Mouse (Mus musculus): ENCODE data around the gene E030018B13Rik.

Gene E030018B13Rik

GRCm38 (mm10) chr7:63938066-63938913 lies 21.6 kb downstream of the E030018B13Rik start:
- DNase-seq (ENCODE audit: low spot score in 2 of 2) = peak; percentile 63 to 82

- DNase-seq (ENCODE audit: low spot score in 2 of 2) = peak; percentile 98 to 99
These were observed 22.3 kb downstream of the E030018B13Rik start, which contains the start of gene Klf13 for GRCm38 (mm10) chr7:63938914-63939396. TSS of gene Klf13 (minus strand) at chr7:63938915.

GRCm38 (mm10) chr7:63939397-63939951 lies 22.8 kb downstream of the E030018B13Rik start:
- peak; percentile 74 to 85 for DNase-seq (ENCODE audit: low spot score in 2 of 2)

- no peak for DNase-seq (ENCODE audit: low spot score in 2 of 2)
These were observed 23.7 kb downstream of the E030018B13Rik start for GRCm38 (mm10) chr7:63940321-63940720.

- DNase-seq (ENCODE audit: low spot score in 2 of 2) = no peak
These were observed 24.4 kb downstream of the E030018B13Rik start for GRCm38 (mm10) chr7:63941050-63941449.

- DNase-seq (ENCODE audit: low spot score in 2 of 2) = no peak
These were observed 24.8 kb downstream of the E030018B13Rik start for GRCm38 (mm10) chr7:63941501-63941900.

GRCm38 (mm10) chr7:63943946-63944345 lies 27.3 kb downstream of the E030018B13Rik start:
- no peak for DNase-seq (ENCODE audit: low spot score in 2 of 2)

- DNase-seq (ENCODE audit: low spot score in 2 of 2) = no peak
These were observed 31.1 kb downstream of the E030018B13Rik start for GRCm38 (mm10) chr7:63947514-63948487.

- no peak for DNase-seq (ENCODE audit: low spot score in 2 of 2)
These were observed 32.5 kb downstream of the E030018B13Rik start for GRCm38 (mm10) chr7:63949176-63949575.

GRCm38 (mm10) chr7:63950931-63951607 lies 34.4 kb downstream of the E030018B13Rik start:
- DNase-seq (ENCODE audit: low spot score in 2 of 2) = peak; percentile 59 to 72

- DNase-seq (ENCODE audit: low spot score in 2 of 2) = no peak
These were observed 35.6 kb downstream of the E030018B13Rik start for GRCm38 (mm10) chr7:63952077-63952898.

- no peak for DNase-seq (ENCODE audit: low spot score in 2 of 2)
These were observed 38.8 kb downstream of the E030018B13Rik start for GRCm38 (mm10) chr7:63955440-63955839.

- DNase-seq (ENCODE audit: low spot score in 2 of 2) = no peak
These were observed 39.6 kb downstream of the E030018B13Rik start for GRCm38 (mm10) chr7:63956138-63956823.

GRCm38 (mm10) chr7:63956981-63957713 lies 40.5 kb downstream of the E030018B13Rik start:
- DNase-seq (ENCODE audit: low spot score in 2 of 2) = peak; percentile 72 to 84

GRCm38 (mm10) chr7:63957872-63958640 lies 41.4 kb downstream of the E030018B13Rik start:
- DNase-seq (ENCODE audit: low spot score in 2 of 2) = peak; percentile 71 to 89

GRCm38 (mm10) chr7:63963632-63964031 lies 47.0 kb downstream of the E030018B13Rik start:
- no peak for DNase-seq (ENCODE audit: low spot score in 2 of 2)

- DNase-seq (ENCODE audit: low spot score in 2 of 2) = no peak
These were observed 47.5 kb downstream of the E030018B13Rik start for GRCm38 (mm10) chr7:63964121-63964520.

- DNase-seq (ENCODE audit: low spot score in 2 of 2) = peak; percentile 88 to 92
These were observed 48.5 kb downstream of the E030018B13Rik start for GRCm38 (mm10) chr7:63965135-63965534.

Data from right cerebral cortex, postnatal 10 days (tissue).